Mouse (Mus musculus) neural tube, embryonic 11.5 days (tissue): ENCODE data around the gene Cdc42bpa. TPM values are rescaled to one million over a fixed set of nuclear protein-coding genes. Genes with fewer than 3 reads are reported as not detected.

ENCODE experiments used
- ATAC-seq: fragments of 200-750 bp; cut with Nextera tagmentation; 2 replicates; pipeline ENCODE4 v1.8.0; 2017; ENCODE audit warnings: moderate number of reproducible peaks, mild to moderate bottlenecking, moderate TSS enrichment, moderate library complexity; ENCODE audit not compliant: insufficient read depth, low FRiP score, low TSS enrichment
- DNase-seq: peaks from one replicate; pipeline ENCODE4 v3.0.0-alpha.2; 2015; ENCODE audit warnings: low spot score
- H3K27ac ChIP-seq: fragments of 300-500 bp; sonication (generic); 2 replicates; pipeline ENCODE4 v1.5.1; 2014; ENCODE audit warnings: low read depth, mild to moderate bottlenecking, low read length
- H3K27me3 ChIP-seq: fragments of 300-500 bp; sonication (generic); 2 replicates; pipeline ENCODE4 v1.6.1; 2014; ENCODE audit warnings: mild to moderate bottlenecking, low read length, mixed read lengths; ENCODE audit not compliant: control insufficient read depth, insufficient read depth
- H3K36me3 ChIP-seq: fragments of 300-500 bp; sonication (generic); 2 replicates; pipeline ENCODE4 v1.6.1; 2014; ENCODE audit warnings: mild to moderate bottlenecking, low read length, moderate library complexity, mixed read lengths; ENCODE audit not compliant: control insufficient read depth, insufficient read depth
- H3K4me1 ChIP-seq: fragments of 300-500 bp; sonication (generic); 2 replicates; pipeline ENCODE4 v1.6.1; 2014; ENCODE audit warnings: low read length, mixed read lengths; ENCODE audit not compliant: control insufficient read depth, insufficient read depth
- H3K4me2 ChIP-seq: fragments of 300-500 bp; sonication (generic); 2 replicates; pipeline ENCODE4 v1.6.1; 2014; ENCODE audit warnings: low read depth, mild to moderate bottlenecking, moderate library complexity
- H3K4me3 ChIP-seq: fragments of 300-500 bp; sonication (generic); 2 replicates; pipeline ENCODE4 v1.5.1; 2014; ENCODE audit warnings: low read depth, low read length
- H3K9ac ChIP-seq: fragments of 300-500 bp; sonication (generic); 2 replicates; pipeline ENCODE4 v1.6.1; 2014; ENCODE audit warnings: mild to moderate bottlenecking, low read length
- H3K9me3 ChIP-seq: fragments of 300-500 bp; sonication (generic); 2 replicates; pipeline ENCODE4 v1.6.1; 2016; ENCODE audit warnings: low read length; ENCODE audit not compliant: control insufficient read depth
- WGBS: fragments of 180-500 bp; shearing (Covaris S2); extraction: QIAGEN DNeasy Blood & Tissue Kit; methylation state at CpG from one replicate; pipeline ENCODE4 v1.1.7; 2014; 5-methylcytosine and 5-hydroxymethylcytosine counted together
- polyA plus RNA-seq: library from polyadenylated mRNA; unstranded; fragments of >200 nt; fragmentation: Nextera tagmentation; extraction: Ambion mirVana; gene quantifications from 2 replicates; pipeline ENCODE4 v1.2.1, GENCODE M21; 2014

The Cdc42bpa gene
- polyA plus RNA-seq, 1 experiment from 2014 or later, result 15.5 TPM

DNA sequence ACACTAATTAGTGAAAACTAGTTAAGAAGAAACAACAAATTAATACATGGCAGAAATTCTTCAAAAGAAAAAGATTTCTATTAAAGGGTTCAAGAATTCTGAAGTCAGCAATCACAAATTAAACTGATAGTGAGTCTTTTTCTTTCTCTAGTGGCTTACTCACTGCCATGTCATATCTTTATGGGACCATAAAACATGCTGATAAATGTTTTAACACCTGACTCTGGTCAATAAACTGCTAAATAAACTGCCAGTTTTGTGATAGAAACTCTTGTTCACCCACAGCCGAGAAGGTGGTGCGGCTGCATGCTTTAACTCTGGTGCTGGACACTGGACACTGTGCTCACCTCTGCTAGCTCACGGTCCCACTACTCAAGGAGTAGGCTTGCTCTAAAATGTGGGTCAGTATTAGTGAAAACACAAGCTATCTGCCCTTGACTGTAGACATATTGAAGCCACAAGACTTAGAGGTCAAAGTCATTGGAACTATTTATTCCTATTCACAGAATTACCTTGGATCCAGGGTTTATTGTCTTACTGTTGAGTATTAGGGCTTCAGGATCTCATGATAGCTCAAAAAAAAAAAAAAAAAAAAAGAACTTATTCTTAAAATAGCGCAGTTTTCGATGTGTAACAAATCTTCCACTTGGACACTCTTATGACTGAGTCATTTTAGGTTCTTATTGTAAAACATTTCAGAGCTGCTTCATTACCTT is 168.0 kb downstream of the Cdc42bpa start:
- 88% methylated on average over 5 of the region's 5 CpGs for WGBS
- no peaks in the 10 kb centered on the region for H3K4me1 ChIP-seq
- ATAC-seq, result no peak

DNA sequence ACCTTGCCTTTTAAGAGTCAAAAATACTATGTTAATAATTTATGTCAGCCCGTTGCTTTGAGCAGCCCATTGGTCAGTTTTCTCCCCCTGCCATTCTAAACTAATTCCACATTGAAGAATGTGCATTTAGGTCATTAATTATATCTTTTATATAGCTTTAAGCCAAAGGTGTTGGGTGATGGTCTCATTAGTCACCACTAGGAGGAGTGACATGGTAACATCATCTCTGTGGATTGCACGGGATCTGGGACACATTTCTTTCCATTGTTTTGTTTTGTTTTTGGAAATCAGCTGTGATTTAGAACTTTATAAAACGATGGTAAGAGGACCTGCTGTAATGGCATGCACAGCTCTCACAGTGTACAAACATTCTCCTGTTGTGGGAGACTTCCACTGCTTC is 171.1 kb downstream of the Cdc42bpa start:
- Histone ChIP-seq H3K4me1 (no peaks in the 10 kb centered on the region), H3K4me3 (no peak overlapping the region), H3K36me3 (no peaks in the 10 kb centered on the region), H3K9ac (no peak overlapping the region), H3K27ac (no peak overlapping the region), H3K9me3 (no peaks in the 10 kb centered on the region), H3K4me2 (no peak overlapping the region), H3K27me3 (no peaks in the 10 kb centered on the region)
- 71% methylated on average over 3 of the region's 3 CpGs for WGBS
- DNase-seq (no peak), ATAC-seq (no peak)

More for the DNA sequence above, 168.0 kb downstream of the Cdc42bpa start:
- Histone ChIP-seq H3K4me3 (no peak overlapping the region), H3K27ac (no peak overlapping the region), H3K9me3 (no peaks in the 10 kb centered on the region), H3K27me3 (no peaks in the 10 kb centered on the region), H3K4me2 (no peak overlapping the region), H3K36me3 (no peaks in the 10 kb centered on the region), H3K9ac (no peak overlapping the region)
- DNase-seq, result no peak

DNA sequence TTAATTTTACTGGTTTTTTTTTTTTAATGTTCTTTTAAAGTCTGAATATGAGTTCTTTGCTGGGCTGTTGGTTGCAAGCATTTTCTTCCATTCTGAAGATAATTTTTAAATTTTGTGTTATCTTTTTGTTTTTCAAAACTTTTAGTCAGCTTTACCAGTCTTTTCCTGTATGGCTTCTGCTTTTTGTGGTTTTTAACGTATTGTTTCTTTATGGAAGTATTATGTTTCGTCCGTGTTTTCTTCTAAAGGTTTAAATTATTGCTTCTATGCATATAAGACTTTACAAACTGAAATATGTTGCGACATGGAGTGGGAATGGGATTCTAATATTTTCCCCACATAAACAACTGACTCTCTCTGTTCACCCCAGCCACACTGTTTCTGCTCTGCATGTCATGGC is 171.9 kb downstream of the Cdc42bpa start:
- ATAC-seq (no peak), DNase-seq (no peak)
- Histone ChIP-seq H3K27ac (no peak overlapping the region), H3K9ac (no peak overlapping the region), H3K36me3 (no peaks in the 10 kb centered on the region), H3K4me1 (no peaks in the 10 kb centered on the region), H3K9me3 (no peaks in the 10 kb centered on the region), H3K4me3 (no peak overlapping the region), H3K27me3 (no peaks in the 10 kb centered on the region), H3K4me2 (no peak overlapping the region)
- 97% methylated on average over 4 of the region's 4 CpGs for WGBS

DNA sequence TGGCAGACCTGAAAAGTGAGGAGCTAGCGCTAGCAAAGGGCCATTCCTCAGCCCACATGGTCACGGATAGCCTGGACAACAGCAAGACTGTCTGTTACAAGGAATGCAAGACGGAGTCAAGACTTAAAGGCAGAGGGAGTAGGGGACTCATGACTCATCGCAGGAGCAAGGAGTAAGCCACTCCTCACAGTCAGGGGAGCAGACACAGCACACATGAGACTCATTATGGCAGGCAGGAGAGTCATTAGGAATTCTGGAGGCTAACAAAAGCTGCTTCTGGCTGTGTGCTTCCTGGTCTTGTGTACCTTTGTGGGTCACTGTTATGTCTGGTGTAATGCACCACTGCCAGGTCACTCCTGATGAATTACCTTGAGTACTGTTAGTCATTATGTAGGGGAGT is 178.9 kb downstream of the Cdc42bpa start:
- H3K4me2 ChIP-seq, result no peak overlapping the region
- WGBS, result 75% methylated on average over 4 of the region's 4 CpGs
- H3K27ac ChIP-seq, result no peak overlapping the region
- no peak overlapping the region for H3K9ac ChIP-seq
- H3K9me3 ChIP-seq, result no peaks in the 10 kb centered on the region
- H3K4me1 ChIP-seq, result no peaks in the 10 kb centered on the region
- no peak overlapping the region for H3K4me3 ChIP-seq
- no peaks in the 10 kb centered on the region for H3K27me3 ChIP-seq
- DNase-seq (no peak), ATAC-seq (no peak)
- H3K36me3 ChIP-seq, result no peaks in the 10 kb centered on the region; the same call in 1 of the 2 replicates

DNA sequence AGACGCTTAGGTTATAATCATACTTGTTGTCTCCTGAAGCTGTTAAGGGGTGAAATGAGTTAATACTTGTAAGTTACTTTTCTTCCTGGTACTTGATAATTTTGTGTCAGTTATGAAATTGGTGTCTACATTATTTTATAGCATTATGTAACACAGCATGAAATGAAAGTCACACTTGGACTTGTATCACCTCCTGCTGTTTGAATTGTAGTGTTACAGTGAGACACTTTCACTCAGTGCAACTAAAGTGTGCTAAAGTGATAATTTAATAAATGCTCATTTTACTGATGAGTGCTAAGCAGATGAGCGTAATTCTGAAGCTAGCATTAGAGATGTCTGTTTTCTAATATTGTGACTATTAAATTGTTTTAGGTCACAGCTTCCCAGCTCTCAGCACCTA is 180.7 kb downstream of the Cdc42bpa start:
- Histone ChIP-seq H3K27me3 (no peaks in the 10 kb centered on the region), H3K4me2 (no peak overlapping the region), H3K4me1 (no peaks in the 10 kb centered on the region), H3K36me3 (peaks cover 3% of the 10 kb centered on the region), H3K9ac (no peak overlapping the region), H3K27ac (no peak overlapping the region), H3K4me3 (no peak overlapping the region), H3K9me3 (no peaks in the 10 kb centered on the region)
- DNase-seq (no peak), ATAC-seq (no peak)
- 93% methylated on average over 2 of the region's 2 CpGs for WGBS

DNA sequence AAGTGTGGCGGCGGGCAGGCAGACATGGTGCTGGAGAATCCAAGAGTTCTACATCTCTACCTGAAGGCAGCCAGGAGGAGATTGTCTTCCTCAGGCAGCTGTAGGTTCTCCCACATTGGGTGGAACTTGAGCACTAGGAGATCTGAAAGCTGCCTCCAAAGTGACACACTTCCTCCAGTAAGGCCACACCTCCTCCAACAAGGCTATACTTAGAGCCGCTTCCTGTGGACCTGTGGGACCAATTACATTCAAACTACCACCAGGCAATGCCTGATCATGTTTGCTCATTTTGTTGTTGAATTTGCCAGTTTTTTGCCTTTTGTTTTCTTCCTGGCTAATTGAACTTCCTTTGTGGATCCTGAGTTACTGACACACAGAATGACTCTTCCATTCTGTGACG is 187.8 kb downstream of the Cdc42bpa start:
- WGBS, result 80% methylated on average over 4 of the region's 4 CpGs
- ATAC-seq (no peak), DNase-seq (no peak)
- Histone ChIP-seq H3K4me1 (no peaks in the 10 kb centered on the region), H3K4me2 (no peak overlapping the region), H3K36me3 (peaks cover 4% of the 10 kb centered on the region; the same call in 1 of the 2 replicates), H3K9ac (no peak overlapping the region), H3K4me3 (no peak overlapping the region), H3K27ac (no peak overlapping the region), H3K27me3 (no peaks in the 10 kb centered on the region), H3K9me3 (no peaks in the 10 kb centered on the region)

DNA sequence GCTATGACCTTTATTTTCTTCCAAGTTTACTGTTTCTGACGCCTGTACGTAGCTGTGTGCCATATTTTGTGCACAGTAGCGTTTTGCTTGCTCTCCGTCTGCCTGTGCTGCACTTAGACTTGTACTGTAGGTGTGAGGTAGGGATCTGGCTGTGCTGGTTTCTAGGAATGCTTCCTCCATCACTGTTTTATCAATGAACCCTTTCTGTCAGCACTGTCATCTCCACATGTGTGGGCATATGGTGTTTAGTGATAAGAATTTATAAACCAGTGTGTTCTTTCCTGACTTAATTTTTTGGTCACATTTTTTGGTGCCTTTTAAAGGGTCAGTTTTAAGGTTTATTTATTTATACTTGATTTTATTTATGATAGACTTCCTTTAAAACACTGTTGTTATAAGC is 188.3 kb downstream of the Cdc42bpa start:
- DNase-seq, result no peak
- Histone ChIP-seq H3K4me2 (no peak overlapping the region), H3K4me1 (no peaks in the 10 kb centered on the region), H3K9me3 (no peaks in the 10 kb centered on the region), H3K27ac (no peak overlapping the region), H3K36me3 (peaks cover 4% of the 10 kb centered on the region; the same call in 1 of the 2 replicates), H3K4me3 (no peak overlapping the region), H3K27me3 (no peaks in the 10 kb centered on the region), H3K9ac (no peak overlapping the region)
- no peak for ATAC-seq
- WGBS, result 91% methylated on average over 4 of the region's 4 CpGs

DNA sequence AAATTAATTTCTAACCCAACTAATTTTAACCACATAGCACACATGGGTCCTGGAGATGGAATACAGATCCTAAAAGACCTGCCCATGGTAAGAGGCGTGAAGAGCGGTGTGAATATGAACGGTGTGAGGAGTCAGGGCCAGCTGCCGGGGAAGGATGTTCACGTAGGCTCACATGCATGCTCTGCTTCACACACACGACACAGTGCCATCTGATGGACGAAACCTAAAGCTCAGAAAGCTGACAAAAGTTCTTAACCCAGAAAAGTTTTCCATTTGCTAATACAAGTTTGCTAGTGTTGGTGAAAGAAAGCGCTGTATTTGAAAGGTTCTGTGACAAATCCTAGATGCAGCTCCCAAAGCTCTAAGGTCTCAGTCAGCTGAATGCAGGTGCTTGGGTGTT is 190.9 kb downstream of the Cdc42bpa start:
- Histone ChIP-seq H3K4me2 (no peak overlapping the region), H3K9me3 (no peaks in the 10 kb centered on the region), H3K4me3 (no peak overlapping the region), H3K4me1 (no peaks in the 10 kb centered on the region), H3K27me3 (no peaks in the 10 kb centered on the region), H3K36me3 (0 out of 2 replicates have a peak, but pooled peaks cover 2% of the 10 kb centered on the region), H3K27ac (no peak overlapping the region), H3K9ac (no peak overlapping the region)
- WGBS, result 86% methylated on average over 8 of the region's 8 CpGs
- ATAC-seq, result no peak
- no peak for DNase-seq

DNA sequence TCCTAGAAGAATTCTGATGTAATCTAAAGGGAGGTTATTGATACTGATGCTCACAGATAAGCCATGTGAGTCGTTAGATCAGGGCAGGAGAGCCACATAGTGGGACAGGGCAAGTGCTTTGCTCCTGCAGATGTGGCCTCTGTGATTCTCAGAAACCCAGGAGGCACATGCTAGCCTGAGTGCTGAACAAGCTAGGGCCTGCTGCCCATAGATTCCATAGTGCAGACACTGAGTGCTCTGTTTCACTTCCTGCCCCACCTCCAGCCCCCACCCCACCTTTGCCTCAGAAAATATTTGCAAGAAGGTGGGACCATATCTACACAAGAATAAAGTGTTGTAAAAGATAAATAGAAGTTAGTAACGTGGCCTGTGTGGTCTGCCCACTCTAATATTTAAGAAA is 198.4 kb downstream of the Cdc42bpa start:
- ATAC-seq, result no peak
- Histone ChIP-seq H3K27ac (no peak overlapping the region), H3K9me3 (no peaks in the 10 kb centered on the region), H3K36me3 (peaks cover 2% of the 10 kb centered on the region; the same call in 1 of the 2 replicates), H3K9ac (no peak overlapping the region), H3K4me1 (no peaks in the 10 kb centered on the region), H3K27me3 (no peaks in the 10 kb centered on the region), H3K4me2 (no peak overlapping the region), H3K4me3 (no peak overlapping the region)
- WGBS, result 86% methylated on average over 2 of the region's 2 CpGs
- DNase-seq, result no peak
